Mouse (Mus musculus): Measurements from ENCODE around the gene Abr.

Gene Abr

DNA sequence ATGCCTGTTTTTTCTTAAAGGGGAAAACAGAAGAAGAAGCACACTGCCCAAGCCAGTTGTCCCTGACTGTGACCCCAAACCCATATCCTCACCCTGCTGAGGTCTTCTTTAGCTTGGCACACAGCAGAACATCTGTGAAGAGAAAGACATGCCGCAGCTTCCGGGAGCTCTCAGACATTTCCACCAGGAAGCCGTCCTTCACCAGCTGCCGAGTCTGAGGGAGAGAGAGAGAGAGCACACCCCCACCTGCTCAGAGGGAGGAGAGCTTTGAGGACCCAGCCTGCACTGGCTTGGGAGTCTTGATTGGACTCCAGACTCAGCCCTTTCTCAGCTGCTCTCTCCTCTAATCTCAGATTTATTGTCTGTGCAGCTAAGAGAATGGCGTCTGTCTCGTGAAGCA, 160.9 kb downstream of the Abr start:
- DNase-seq (ENCODE audit: low spot score in 2 of 2): no peak

DNA sequence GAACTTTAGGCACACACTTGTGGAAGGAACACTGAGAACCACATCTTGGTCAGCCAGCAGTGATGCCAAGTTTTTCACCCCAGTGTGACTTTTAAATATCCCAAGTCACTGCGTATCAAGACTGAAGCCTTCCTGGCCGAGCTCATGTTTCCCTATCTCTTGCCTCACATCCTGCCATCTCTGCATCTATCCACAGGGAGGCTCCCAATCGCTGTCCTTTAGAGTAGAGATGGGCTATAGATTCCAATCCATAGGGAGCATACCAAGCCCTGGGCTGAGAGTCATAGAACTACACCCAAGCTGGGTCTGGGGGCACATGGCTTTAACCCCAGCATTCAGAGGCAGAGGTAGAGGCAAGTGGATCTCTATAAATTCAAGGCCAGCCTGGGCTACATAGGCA, 162.6 kb downstream of the Abr start:
- no peak for DNase-seq (ENCODE audit: low spot score in 2 of 2)

DNA sequence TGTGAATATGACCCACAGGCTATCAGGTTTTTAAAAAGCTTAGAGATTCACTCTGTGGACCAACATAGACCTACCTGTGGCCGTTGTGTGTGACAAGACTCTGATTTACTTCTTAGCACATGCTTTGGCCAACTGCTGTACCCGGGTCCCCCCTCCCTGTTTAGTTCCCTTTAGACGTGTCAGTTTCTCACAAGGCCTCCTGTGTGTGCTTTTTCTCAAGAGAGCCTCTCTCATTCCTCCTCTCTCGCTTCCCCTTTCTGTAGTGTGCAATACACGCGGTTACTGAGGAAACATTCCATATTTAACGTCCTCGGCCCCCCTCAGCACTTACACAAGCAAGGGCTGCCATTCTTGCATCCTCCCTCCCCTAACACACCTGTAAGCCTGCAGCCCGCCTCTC, 163.4 kb downstream of the Abr start:
- no peak for DNase-seq (ENCODE audit: low spot score in 2 of 2)

DNA sequence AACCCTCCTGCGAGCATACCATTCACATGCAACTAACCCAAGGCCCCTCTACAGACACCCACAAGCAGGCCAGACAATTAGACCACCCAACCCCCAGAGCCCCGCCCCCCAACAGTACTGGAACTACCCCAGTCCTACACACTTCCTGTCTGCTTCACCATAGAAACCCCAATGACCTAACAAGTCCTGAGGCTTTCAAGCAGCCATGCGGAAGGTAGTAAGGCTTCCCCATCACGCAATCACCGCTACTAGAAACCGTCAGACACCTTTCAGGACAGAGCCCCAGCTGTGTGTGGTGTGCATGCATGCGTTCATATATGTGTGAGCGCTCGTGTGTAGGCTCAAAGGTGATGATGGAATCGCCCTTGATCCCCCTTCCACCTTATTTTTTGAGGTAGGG, 165.2 kb downstream of the Abr start:
- DNase-seq (ENCODE audit: low spot score in 2 of 2): no peak

DNA sequence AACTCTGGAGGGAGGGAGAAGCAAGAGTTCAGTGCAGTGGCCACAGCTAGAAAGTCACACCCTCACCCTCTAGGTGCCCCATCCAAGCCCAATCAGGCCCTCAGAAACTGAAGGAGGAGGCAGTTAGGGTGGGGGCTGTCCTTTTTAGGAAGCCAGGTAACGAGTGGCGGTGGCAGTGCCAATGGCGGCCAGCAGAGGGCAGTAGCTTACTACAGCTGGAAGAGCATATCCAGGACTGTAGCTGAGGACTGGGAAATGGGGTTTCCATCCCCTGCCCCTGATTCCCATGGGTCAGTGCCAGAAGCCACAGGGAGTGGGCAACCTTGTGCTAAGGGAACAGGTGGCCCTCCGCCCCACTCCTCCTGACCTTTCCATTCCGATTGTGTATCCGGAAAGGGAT, 165.9 kb downstream of the Abr start:
- DNase-seq (ENCODE audit: low spot score in 2 of 2): peak; percentile 76 to 84

DNA sequence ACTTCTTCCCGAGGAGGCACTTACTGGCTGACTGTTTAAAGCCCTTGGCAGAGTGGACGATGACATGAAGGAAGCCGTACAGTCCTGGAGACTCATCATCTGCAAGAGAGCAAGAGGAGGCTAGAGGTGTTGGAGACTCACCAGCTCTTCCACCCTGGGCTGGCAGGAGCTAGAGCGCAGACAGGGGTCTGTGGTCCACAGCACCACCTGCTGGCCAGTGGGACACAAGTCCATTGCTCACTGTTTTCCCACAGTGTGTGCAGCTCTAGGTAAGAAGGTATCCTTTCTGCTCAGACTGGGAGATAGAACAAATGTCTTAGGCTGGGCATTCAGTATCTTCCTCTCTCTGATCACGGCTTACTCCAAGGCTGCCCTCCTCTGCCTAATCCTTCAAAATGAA, 167.6 kb downstream of the Abr start:
- DNase-seq (ENCODE audit: low spot score in 2 of 2): peak in 1 of 2 experiments; percentile 57

DNA sequence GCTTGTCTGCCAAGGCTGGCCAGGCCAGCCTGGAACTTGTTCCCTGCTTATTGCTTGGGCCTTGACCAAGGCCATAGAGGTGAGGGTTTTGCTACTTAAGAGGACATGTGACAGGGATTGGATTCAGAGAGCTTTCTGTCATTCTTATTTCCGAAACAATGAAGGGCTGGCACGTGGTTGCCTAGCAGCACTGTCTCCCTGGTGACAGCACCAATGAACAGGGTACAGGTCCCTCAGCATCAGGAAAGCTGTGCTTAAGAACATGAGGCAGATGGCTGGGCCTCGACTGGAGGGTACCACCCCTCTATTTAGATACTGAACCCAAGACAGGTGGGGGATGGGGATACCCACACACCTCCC, 171.9 kb downstream of the Abr start:
- DNase-seq (ENCODE audit: low spot score in 2 of 2): no peak

DNA sequence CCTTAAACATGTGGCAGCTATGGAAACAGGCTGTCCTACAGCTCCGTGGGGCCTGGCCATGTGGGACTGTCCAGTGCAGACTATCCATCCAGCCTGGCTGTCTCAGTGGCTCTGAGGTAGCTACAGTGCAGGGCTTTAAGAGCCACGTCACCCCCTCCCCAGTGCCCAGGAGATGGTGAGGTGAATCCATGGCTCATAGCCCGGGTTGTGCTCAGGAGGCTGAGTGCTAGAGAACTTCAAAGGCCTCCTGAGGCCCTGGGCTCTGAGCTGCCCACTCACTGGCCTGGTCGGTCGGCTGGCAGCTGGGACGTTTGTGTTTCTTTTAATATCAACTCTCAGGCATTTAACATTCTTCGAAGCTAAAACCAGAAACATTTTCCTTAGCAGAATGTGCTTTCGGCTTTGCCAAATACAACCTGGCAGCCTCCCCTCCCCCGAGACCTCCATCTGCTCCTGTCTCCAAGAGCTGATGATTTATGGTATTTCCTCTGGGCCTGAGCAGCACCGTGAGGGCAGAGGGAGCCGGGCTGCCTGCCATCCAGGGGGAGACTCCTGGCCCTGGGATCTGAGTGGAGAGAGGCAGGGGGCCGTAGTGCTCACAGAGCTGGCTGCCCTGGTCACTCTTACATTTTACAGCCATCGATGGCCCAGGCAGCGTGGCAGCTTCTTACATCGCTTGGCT, 172.5 kb downstream of the Abr start:
- DNase-seq (ENCODE audit: low spot score in 2 of 2): peak; percentile 68

DNA sequence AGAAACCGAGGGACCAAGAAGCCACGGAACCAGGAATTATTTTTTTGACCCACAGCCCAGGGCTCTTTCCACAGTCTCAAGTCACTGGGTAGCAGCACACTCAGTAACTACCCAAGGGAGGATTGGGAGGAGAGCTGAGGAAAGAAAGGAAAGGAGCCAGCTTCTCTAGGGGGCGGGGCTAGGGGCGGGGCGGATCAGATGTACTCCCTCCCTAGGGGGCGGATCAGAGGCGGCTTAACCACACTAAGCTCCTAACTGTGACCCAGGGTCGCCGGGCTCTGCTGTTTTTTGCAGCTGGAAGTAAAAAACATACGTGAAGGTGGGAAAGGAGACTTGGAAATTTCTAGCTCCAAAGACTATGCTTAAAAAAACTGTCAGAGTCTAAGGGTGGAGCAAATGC, 175.9 kb downstream of the Abr start:
- DNase-seq (ENCODE audit: low spot score in 2 of 2): no peak

DNA sequence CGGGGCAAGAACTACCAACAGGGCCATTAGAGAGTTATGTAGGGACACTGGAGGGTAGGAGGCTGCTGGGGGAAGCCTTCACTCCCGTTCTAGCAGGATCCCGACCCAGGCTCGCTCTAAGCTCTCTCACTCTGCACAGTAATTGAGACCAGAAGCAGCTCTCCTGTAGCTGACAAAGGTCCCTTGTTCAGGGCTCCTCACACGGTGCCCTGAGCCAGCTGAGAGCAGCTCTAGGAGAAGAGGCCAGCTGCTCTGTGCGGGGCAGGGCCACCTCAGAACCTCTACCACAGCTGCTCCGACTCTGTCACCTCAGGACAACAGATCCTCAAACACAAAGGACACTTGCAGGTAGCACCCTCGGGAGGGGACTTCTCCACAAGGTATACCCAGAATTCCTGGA, 176.7 kb downstream of the Abr start:
- no peak for DNase-seq (ENCODE audit: low spot score in 2 of 2)

DNA sequence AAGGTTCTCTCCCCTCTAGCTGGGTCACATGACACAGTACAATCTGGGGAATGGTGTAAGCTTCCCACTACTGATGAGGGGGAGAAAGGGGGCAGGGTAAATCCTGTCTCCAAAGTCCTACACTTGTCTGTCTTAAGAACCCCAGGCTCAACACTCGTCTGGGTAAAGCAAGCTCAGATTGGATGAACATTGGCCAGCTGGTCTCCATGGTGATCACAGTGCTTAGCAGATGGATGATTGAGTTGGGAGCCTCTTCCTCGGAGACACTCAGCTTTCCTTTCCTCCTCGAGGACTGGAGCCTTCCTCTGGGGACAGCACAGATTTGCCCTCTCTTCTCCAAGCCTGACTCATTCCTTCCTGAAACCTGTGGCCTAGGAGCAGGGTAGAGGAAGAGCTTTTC, 182.4 kb downstream of the Abr start:
- no peak for DNase-seq (ENCODE audit: low spot score in 2 of 2)

DNA sequence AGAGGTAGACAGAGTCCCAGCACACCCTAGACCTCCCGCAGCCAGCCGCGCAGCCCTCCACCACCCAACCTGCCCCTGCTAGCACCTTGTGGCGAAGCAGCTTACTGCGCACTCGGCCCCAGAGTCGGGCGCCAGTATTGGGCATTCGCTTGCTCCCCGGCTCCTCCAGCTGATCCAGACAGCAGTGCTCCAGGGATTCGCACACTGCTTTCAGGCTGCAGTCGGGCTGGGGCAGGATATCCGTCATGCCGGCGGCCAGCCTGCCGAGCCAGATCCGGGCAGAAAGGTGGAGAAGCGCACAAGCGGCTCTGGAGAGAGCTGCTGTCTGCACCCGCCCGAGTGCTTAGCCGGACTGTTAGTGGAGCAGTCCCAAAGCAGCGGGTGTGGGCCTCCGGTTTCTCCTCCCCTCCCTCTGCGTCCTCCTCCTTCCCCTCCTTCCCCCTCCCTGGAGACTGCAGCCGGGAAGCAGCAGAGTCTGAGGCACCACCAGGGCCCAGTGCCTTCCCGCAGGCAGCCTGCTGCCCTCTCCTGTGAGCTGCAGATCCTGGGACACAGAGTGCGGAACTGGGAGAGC, 185.2 kb downstream of the Abr start:
- no peak for DNase-seq (ENCODE audit: low spot score in 2 of 2)

DNA sequence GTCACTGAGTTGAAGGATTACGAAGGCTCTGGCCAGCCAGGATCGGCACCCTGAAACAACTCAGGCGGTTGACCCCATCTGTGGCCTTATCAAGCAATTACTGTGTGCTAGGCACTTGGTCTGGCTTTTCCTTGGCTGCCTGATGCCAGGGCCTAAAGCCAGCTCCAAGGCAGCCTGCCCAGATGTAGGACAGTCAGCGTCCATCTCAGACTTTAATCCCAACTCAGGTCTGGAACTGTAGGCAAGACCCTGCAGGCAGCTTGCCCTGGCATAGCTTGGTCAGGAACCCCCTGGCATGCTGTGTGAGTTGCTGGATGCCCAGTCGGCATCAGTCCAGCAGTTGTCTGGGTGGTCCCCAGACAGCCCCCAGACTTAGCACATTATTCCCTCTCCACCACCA, 186.1 kb downstream of the Abr start:
- DNase-seq (ENCODE audit: low spot score in 2 of 2): no peak

DNA sequence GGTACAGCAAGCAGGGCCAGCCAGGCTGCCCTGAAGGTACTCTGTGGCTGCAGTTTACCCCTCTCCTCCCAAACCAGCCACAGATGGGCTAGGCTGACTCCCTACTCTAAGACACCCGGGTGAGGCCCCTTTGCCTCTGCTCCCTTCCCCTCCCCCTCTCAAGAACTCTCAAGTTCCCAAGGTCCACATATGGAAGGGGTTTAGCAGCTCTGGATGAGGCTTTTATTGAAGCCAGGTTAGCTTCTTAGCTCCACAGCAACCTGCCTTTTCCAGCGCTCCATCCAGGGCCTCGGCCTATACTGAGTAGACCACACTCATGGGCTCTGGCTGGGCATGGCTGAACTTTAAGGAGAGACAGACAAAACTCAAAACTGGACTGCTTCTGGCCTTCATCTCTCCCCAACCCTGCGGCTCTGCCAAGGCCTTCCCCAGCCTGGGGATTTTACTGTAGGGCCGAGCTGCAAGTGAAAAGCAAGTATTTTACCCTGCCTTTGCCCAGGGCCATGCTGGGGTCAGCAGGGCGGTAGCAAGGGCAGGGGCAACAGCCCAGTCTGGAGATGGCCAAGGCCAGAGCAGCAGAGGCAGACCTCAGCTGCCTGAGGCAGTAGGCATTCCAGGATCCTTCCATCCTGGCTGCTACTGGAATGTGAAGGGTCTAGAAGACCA, 192.0 kb downstream of the Abr start:
- no peak for DNase-seq (ENCODE audit: low spot score in 2 of 2)

DNA sequence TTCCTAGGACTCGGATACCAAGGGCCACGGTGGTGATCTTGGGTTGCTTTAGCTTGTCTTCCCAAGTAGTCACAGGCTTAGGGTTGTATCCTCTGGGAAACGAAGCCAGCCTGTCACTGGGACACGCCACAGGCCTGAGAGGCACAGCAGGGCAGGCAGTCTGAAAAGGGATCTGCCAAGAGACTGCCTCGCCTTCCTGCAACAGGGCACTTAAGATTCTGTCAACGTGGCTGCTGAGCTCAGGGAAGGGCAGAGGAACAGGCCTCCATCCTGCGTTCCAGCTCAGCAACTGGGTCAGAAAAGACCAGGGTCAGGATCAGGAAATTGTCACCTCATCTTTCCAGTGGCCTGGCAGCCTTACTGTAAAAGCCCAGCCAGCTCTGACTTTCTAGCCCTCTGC, 192.6 kb downstream of the Abr start:
- no peak for DNase-seq (ENCODE audit: low spot score in 2 of 2)

DNA sequence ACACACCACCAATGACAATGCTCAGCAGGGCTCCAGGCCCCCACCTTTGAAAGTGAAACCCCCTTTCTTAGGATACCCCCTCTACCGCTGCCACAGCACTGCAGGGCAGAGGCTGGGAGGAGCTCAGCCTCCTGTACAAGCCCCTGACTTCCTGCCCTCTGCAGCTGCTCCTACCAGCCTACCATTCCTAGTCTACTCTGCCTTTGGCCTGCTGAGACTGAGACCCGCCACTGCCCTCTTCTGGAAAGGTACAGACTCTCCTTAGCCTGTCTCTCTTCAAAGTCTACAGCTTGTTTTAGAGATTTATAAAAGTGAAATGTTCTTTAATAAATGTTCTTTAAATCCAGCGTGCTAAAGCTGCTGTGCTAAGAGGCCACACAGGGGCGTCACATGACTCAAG, 193.1 kb downstream of the Abr start:
- no peak for DNase-seq (ENCODE audit: low spot score in 2 of 2)

DNA sequence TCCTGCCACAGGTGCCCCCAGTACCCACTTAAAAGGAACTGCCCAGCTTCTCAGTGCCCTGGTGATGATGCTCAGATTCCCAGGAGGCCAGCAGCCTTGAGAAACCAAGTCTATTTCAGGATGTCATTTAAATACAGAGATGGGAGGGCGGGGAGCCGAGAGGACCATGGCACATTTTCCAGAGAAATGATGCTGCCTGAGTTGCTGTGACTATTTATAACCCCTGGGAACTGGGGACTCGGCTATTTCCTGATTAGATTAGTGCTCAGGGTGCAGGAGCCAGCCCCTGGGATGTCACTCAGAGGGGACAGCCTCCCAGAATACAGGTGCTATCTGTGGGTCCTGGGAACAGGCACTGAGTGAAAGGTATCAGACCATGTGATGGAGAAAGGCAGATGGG, 194.3 kb downstream of the Abr start:
- DNase-seq (ENCODE audit: low spot score in 2 of 2): no peak

DNA sequence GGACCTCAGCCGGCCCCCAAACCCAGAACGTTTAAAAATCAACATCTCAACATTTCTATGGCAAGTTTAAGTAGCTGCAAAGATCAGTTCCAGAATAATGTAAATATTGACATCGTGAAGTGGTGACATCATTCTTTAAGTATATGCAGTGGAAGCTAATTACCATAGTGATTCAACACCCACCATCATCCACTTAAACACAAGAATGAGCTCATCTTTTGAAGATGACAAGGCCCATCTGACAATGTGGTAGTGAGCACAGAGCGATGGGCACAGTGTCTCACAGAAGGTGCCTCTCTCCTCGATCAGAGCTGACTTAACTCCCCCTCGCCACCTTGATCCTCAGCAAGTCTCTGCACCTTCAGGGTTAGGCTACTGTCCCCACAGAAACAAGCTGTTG, 196.4 kb downstream of the Abr start:
- no peak for DNase-seq (ENCODE audit: low spot score in 2 of 2)

DNA sequence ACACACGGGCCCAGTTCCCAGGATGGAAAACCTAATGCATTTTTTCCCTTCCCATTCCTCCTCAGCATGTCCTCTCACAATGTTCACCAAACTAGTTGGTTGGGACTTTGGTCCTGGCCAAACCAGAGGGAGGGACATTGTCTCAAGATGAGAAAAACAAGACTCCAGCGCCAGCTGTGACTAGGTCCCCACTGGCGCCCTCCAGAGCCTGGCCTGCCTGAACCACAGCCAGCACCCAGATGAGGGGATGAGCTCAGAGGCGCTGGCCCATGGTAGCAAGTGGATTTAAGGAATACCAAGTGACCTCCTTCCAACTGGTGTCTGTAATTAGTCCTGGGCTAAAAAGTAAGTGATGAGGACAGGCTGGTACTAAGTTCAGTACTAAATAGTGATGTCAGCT, 201.2 kb downstream of the Abr start:
- DNase-seq (ENCODE audit: low spot score in 2 of 2): no peak

DNA sequence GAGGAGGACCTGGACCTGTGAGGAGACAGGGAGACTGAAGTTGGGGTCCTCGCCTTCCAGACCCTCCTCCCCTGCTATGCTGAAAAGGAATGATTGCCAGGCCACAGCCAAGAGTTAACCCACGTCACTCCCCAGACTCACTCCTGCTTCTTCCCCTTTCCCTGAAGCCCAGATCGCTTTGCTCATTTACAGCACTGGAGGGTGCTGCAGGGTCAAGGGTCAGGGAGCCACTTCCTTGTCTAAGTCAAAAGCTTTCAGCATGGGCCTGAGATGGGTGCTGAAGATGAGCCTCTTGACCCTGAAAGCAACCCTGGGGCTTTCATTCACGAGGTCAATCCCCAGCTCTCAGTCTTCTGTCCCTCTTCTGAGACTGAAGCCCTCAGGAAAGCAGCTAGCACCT, 202.9 kb downstream of the Abr start:
- no peak for DNase-seq (ENCODE audit: low spot score in 2 of 2)

DNA sequence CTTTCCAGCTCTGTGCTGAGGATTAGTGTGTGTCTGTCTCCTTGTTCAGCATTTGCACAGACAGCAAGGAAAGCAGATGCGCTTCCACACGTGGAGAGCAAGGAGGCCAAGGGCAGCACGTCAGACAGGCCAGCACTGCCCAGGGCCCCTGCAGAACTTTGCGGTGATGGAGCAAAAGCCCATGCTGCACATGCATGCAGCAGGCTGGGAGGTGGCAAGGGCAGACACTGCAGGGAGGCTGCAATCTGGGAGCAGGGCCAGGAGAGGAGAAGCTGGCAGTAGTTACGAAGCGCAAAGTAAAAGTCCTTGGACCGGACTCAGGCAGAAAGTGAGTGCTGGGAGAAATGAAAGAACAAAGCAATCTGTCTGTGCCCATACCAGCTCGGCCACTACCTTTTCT, 203.7 kb downstream of the Abr start:
- DNase-seq (ENCODE audit: low spot score in 2 of 2): no peak

DNA sequence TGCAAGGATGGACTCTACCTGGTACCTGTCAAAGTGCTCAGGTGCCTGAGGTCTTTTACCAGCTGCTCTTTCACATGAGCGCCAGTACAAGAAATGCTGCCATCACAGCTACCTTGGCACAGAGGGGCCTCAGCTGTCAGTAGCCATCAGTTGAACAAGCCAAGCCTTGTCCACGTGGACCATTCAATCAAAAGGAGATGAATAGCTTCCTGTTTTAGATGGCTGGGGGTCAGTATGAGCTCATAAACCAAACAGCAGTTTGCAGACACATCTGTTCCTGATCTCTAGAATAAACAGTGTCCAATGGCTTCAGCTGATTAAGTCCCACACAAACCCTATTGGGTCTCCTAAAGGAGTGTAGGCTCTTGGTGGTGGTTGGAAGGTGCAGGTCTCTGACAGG, 206.1 kb downstream of the Abr start:
- no peak for DNase-seq (ENCODE audit: low spot score in 2 of 2)

DNA sequence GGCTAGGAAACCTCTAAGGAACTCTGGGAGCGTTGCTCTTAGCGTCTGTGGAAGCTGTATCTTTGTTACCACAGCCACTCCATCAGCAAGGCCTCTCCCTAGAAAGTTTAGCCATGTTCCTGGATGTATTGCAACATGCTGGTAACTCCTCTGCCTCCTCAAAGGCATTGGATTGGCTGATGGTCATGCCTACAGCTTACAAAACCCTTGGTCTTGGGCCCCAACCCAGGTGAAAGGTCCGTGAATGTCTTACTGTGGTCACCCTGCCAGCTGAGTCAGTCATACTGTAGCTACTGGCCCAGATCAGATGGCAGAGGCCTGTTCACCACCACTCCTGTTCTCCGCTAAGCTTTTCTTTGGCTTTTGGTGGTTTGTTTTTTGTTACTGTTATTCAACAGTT, 207.1 kb downstream of the Abr start:
- peak in 1 of 2 experiments; percentile 12 for DNase-seq (ENCODE audit: low spot score in 2 of 2)

DNA sequence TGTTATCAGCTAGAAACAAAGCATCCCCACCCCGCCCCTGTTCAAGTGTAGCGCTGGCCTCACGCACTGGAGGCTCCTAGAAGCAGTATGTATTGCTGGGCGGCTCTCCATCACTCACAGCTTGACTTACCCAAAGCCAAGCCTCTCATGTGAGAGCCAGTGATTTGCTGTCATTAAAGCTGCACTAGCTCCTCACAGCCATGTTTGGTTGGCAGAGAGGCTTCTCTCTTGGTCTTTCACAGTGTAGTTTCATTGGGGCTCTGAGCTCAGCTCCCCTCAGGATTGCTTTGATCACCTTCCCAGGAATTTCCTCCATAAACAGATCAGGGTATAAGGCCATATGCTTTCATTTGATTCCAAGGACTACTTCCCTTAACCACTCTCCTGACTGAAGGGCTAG, 208.9 kb downstream of the Abr start:
- DNase-seq (ENCODE audit: low spot score in 2 of 2): no peak

All from frontal cortex, postnatal 14 days (tissue).